Mouse (Mus musculus): ENCODE data around the gene Mutyh. TPM values are rescaled to one million over a fixed set of nuclear protein-coding genes. Genes with fewer than 3 reads are reported as not detected.
"Not testable (repeated sequence)": the region's sequence is repeated elsewhere in the genome, so short reads cannot be mapped to it uniquely, and the experiment has no call there.

Mutyh gene
- polyA plus RNA-seq, 1 experiment from 2014 or later, result 7.8 TPM

GRCm38 (mm10) chr4:116820902-116821693 is 13.6 kb downstream of the Mutyh start:
- under 1% methylated on average over 51 of the region's 51 CpGs for WGBS
- ATAC-seq (ENCODE audit: extremely low read depth, insufficient number of reproducible peaks, low FRiP score, low TSS enrichment), result peak; percentile 59; the same call in 1 of the 2 replicates
- Histone ChIP-seq H3K4me2 (peak overlapping the region; percentile 100), H3K9ac (peak overlapping the region; percentile 79), H3K4me3 (peak overlapping the region; percentile 64), H3K27me3 (replicated peaks) (peaks cover 26% of the 10 kb centered on the region), H3K27ac (replicated peaks) (no peak overlapping the region), H3K9me3 (no peaks in the 10 kb centered on the region), H3K4me1 (peaks cover 23% of the 10 kb centered on the region), H3K36me3 (peaks cover 28% of the 10 kb centered on the region)

DNA sequence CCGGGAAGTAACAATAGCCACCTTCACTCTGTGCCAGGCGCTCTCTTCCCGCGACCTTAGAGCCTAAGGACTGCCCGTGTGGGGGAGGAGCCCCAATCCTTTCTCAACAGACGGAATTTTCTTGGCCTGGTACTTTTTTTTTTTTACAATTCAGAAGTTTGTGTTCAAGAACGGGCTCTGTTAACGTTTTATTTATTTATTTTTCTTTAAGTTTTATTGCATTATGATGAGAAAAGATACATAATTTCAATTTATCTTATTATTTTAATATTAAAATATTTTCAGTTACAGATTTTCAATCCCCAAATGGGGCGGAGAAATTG is 14.1 kb downstream of the Mutyh start, which contains the start of gene Hpdl:
Gene Hpdl (minus strand): TSS at position 14 of the 323 bp plus-strand sequence.
- Histone ChIP-seq H3K27me3 (replicated peaks) (peaks cover 26% of the 10 kb centered on the region), H3K27ac (replicated peaks) (no peak within 1 kb of the TSS), H3K4me2 (peak within 1 kb of the TSS; percentile 100), H3K9ac (peak within 1 kb of the TSS; percentile 79), H3K4me1 (peaks cover 23% of the 10 kb centered on the region), H3K4me3 (peak within 1 kb of the TSS; percentile 64), H3K9me3 (no peaks in the 10 kb centered on the region), H3K36me3 (peaks cover 22% of the 10 kb centered on the region)
- ATAC-seq (ENCODE audit: extremely low read depth, insufficient number of reproducible peaks, low FRiP score, low TSS enrichment), result no peak
- 11% methylated on average over 9 of the region's 9 CpGs for WGBS

DNA sequence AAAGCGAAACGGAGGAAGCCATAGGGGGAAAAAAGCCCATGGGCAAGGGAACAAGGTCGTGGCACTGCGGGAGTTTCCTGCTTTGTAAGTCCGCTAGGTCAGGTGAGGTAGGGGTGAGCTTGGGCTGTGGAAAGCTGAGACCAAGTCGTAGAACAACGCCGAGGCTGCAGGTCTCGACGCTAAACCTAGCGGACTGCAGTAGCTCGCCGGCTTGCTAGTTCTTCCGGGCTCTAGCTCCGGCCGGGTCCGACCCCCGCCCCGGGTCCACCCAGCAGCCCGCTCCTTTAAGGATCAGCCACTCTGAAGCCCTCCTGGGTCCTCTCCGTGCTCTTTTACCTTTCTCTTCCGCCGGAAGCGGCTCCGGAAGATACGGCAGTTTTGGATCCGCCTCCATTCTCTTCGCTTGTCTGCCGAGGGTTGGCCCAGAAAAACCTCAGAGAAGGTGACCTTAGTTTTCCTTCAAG is 17.1 kb downstream of the Mutyh start:
- Histone ChIP-seq H3K4me3 (peak overlapping the region; percentile 65), H3K9me3 (no peaks in the 10 kb centered on the region), H3K4me2 (peak overlapping the region; percentile 77), H3K9ac (peak overlapping the region; percentile 85), H3K36me3 (no peaks in the 10 kb centered on the region), H3K27me3 (replicated peaks) (peaks cover 16% of the 10 kb centered on the region), H3K27ac (replicated peaks) (peak overlapping the region; percentile 80), H3K4me1 (peaks cover 23% of the 10 kb centered on the region)
- WGBS, result 1% methylated on average over 29 of the region's 29 CpGs
- ATAC-seq (ENCODE audit: extremely low read depth, insufficient number of reproducible peaks, low FRiP score, low TSS enrichment), result no peak

DNA sequence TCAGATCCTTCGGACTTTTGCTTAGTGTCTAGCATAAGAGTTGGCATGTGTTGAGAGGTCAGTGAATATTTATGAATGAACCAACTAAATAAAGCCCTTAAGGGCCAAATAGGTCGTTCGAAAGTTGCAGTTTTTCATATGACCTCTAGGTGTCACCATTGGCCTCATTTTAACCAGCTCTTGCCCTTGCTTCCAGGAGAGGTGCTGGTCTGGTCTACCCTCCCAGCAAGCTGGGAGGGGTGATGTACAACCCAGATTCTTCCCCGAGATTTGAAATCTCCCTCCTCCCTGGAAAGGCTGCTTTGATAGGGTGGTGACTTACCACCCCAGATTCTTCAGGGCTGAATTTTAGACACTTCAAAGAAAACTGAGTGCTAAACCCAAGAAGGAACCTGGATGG is 20.3 kb downstream of the Mutyh start:
- ATAC-seq (ENCODE audit: extremely low read depth, insufficient number of reproducible peaks, low FRiP score, low TSS enrichment), result no peak
- Histone ChIP-seq H3K4me2 (no peak overlapping the region), H3K4me3 (no peak overlapping the region), H3K9me3 (no peaks in the 10 kb centered on the region), H3K27ac (replicated peaks) (no peak overlapping the region), H3K36me3 (no peaks in the 10 kb centered on the region), H3K9ac (no peak overlapping the region), H3K4me1 (peaks cover 13% of the 10 kb centered on the region), H3K27me3 (replicated peaks) (no peaks in the 10 kb centered on the region)
- under 1% methylated on average over 4 of the region's 4 CpGs for WGBS

DNA sequence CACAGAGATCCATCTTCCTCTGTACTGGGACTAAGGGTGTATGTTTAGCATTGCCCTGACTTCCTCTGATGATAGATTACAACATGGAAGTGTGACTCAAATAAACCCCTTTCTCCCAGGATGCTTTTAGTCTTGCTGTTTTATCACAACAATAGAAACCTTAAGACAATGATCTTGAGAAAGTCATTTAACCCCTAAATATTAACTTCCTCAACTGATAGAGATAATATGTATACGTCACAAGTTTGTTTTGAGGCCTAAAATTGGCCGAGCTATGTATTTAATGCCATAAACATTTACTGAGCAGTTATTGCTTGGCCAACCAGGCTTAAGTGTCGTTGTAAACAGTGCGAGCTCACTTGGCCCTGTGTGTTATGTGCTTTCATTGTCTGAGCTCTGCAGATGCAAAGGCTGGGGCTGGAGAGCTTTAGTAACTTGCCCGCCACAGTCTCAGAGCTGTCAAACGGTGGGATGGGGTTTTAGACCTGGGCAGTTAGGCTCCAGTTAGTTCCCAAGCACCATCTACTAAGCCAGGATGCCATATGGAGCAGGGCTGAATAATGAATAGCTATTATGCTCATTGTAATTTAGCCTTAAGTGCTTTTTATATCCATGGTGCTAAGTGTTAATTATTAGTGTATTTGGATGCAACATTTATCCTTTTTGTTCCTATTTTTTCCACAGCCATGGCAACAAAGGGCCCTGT is 22.0 kb downstream of the Mutyh start:
- Histone ChIP-seq H3K4me1 (peaks cover 10% of the 10 kb centered on the region), H3K27me3 (replicated peaks) (no peaks in the 10 kb centered on the region), H3K4me3 (no peak overlapping the region), H3K27ac (replicated peaks) (no peak overlapping the region), H3K9me3 (no peaks in the 10 kb centered on the region), H3K4me2 (no peak overlapping the region), H3K36me3 (no peaks in the 10 kb centered on the region), H3K9ac (no peak overlapping the region)
- no peak for ATAC-seq (ENCODE audit: extremely low read depth, insufficient number of reproducible peaks, low FRiP score, low TSS enrichment)
- whole genome bisulfite sequencing, result 64% methylated on average over 6 of the region's 6 CpGs

DNA sequence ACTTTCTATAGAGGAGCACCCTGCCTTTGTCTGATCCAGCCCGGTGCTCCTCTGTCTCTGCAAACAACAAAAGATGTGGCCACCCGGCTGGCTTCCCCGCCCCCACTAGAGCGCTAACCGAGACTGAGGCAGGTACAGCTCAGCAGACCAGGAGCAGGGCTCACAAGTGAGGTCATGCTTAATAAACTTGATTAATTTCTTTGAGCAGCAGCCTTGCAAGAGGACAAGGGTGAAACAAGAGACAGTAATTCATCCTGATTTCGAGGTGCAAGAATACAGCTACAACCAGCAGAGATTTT is 22.5 kb downstream of the Mutyh start:
- no peak for ATAC-seq (ENCODE audit: extremely low read depth, insufficient number of reproducible peaks, low FRiP score, low TSS enrichment)
- Histone ChIP-seq H3K36me3 (no peaks in the 10 kb centered on the region), H3K27ac (replicated peaks) (no peak overlapping the region), H3K9ac (no peak overlapping the region), H3K9me3 (no peaks in the 10 kb centered on the region), H3K27me3 (replicated peaks) (no peaks in the 10 kb centered on the region), H3K4me1 (peaks cover 8% of the 10 kb centered on the region), H3K4me3 (no peak overlapping the region), H3K4me2 (no peak overlapping the region)
- WGBS, result 45% methylated on average over 6 of the region's 6 CpGs

- Histone ChIP-seq H3K27ac (replicated peaks) (no peak overlapping the region), H3K36me3 (no peaks in the 10 kb centered on the region), H3K9ac (no peak overlapping the region), H3K4me3 (no peak overlapping the region), H3K4me2 (no peak overlapping the region), H3K4me1 (no peaks in the 10 kb centered on the region), H3K9me3 (no peaks in the 10 kb centered on the region), H3K27me3 (replicated peaks) (peaks cover 32% of the 10 kb centered on the region)
- no peak for ATAC-seq (ENCODE audit: extremely low read depth, insufficient number of reproducible peaks, low FRiP score, low TSS enrichment)
- WGBS, result 49% methylated on average over 2 of the region's 2 CpGs
Measured at GRCm38 (mm10) chr4:116838999-116839398, 31.5 kb downstream of the Mutyh start.

- not testable (repeated sequence) for H3K9me3 ChIP-seq; ATAC-seq (ENCODE audit: extremely low read depth, insufficient number of reproducible peaks, low FRiP score, low TSS enrichment); H3K36me3 ChIP-seq; H3K4me1 ChIP-seq; H3K27ac ChIP-seq (replicated peaks)
- Histone ChIP-seq H3K9ac (peak overlapping the region; percentile 56; the same call in 1 of the 2 replicates), H3K4me2 (peak overlapping the region; percentile 63), H3K4me3 (peak overlapping the region; percentile 34), H3K27me3 (replicated peaks) (peaks cover 32% of the 10 kb centered on the region)
- 10% methylated on average over 23 of the region's 29 CpGs for WGBS
Measured at GRCm38 (mm10) chr4:116840096-116840495, 32.6 kb downstream of the Mutyh start.

- Histone ChIP-seq H3K36me3 (no peaks in the 10 kb centered on the region), H3K4me2 (no peak overlapping the region), H3K9ac (no peak overlapping the region), H3K27me3 (replicated peaks) (peaks cover 32% of the 10 kb centered on the region), H3K9me3 (no peaks in the 10 kb centered on the region), H3K27ac (replicated peaks) (no peak overlapping the region), H3K4me3 (no peak overlapping the region), H3K4me1 (no peaks in the 10 kb centered on the region)
- WGBS, result 76% methylated on average over 6 of the region's 6 CpGs
- no peak for ATAC-seq (ENCODE audit: extremely low read depth, insufficient number of reproducible peaks, low FRiP score, low TSS enrichment)
Measured at GRCm38 (mm10) chr4:116840841-116841240, 33.3 kb downstream of the Mutyh start.

GRCm38 (mm10) chr4:116844324-116844723 is 36.8 kb downstream of the Mutyh start:
- H3K27ac ChIP-seq (replicated peaks), result no peak overlapping the region
- no peak overlapping the region for H3K4me3 ChIP-seq
- H3K4me2 ChIP-seq, result no peak overlapping the region
- H3K36me3 ChIP-seq, result no peaks in the 10 kb centered on the region
- H3K4me1 ChIP-seq, result no peaks in the 10 kb centered on the region
- peaks cover 20% of the 10 kb centered on the region for H3K27me3 ChIP-seq (replicated peaks)
- 92% methylated on average over 3 of the region's 3 CpGs for WGBS
- no peaks in the 10 kb centered on the region for H3K9me3 ChIP-seq
- ATAC-seq (ENCODE audit: extremely low read depth, insufficient number of reproducible peaks, low FRiP score, low TSS enrichment), result no peak
- no peak overlapping the region for H3K9ac ChIP-seq

DNA sequence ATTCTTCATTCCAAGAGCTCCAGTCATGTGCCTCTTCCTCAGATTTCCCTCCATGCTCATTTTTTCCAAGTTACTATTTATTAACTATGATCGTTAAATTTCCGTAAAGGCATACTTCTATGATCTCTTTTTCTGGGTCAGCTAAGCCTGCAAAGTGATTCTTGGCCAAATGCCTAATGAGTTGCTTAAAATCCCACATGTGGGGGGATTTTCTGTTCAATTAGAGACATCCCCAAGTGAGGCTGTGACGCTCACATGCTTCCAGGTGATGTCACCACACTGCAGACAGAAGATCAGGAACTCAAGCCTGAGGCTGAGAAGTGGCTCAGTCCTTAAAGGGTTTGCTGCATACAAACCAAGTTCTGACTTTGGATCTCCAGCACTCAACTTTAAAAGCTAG is 42.4 kb downstream of the Mutyh start:
- WGBS, result 74% methylated on average over 3 of the region's 3 CpGs

DNA sequence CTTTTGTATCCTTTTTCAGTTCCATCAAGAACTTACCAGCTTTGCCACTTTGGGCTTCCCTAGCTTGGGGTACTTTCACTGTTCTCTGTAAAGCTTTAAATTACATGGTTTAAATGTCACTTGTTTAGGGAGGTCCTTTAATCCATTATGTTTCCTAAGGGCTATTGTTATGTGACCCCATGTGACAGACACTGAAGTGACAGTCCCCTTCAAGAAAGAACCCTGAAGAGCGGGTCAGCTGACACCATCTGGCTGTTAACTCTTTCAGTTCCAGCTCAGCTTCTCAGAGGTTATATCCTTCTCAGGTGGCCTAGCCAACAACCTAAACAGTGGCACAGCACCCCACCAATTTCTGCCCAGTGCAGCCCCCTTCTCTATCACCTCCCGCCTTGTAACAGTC is 46.8 kb downstream of the Mutyh start:
- 26% methylated on average over 2 of the region's 2 CpGs for WGBS
- Histone ChIP-seq H3K27ac (replicated peaks) (no peak overlapping the region), H3K9ac (no peak overlapping the region), H3K27me3 (replicated peaks) (no peaks in the 10 kb centered on the region), H3K4me3 (no peak overlapping the region), H3K4me2 (no peak overlapping the region), H3K9me3 (no peaks in the 10 kb centered on the region), H3K4me1 (no peaks in the 10 kb centered on the region), H3K36me3 (no peaks in the 10 kb centered on the region)
- no peak for ATAC-seq (ENCODE audit: extremely low read depth, insufficient number of reproducible peaks, low FRiP score, low TSS enrichment)

More for the DNA sequence above, 42.4 kb downstream of the Mutyh start:
- no peaks in the 10 kb centered on the region for H3K4me1 ChIP-seq
- H3K4me3 ChIP-seq, result no peak overlapping the region
- no peak overlapping the region for H3K4me2 ChIP-seq
- no peaks in the 10 kb centered on the region for H3K27me3 ChIP-seq (replicated peaks)
- H3K9me3 ChIP-seq, result no peaks in the 10 kb centered on the region
- no peak overlapping the region for H3K9ac ChIP-seq
- H3K27ac ChIP-seq (replicated peaks), result no peak overlapping the region
- H3K36me3 ChIP-seq, result no peaks in the 10 kb centered on the region
- ATAC-seq (ENCODE audit: extremely low read depth, insufficient number of reproducible peaks, low FRiP score, low TSS enrichment), result no peak
